Mouse (Mus musculus): ENCODE results near the gene Paqr5.

Gene Paqr5

GRCm38 (mm10) chr9:62026600-62026999 lies at the start of gene Paqr5:
Paqr5 (minus strand) TSS chr9:62026856.
- no peak for DNase-seq (ENCODE audit: low spot score)

- no peak for DNase-seq (ENCODE audit: low spot score)
Measured at GRCm38 (mm10) chr9:62062234-62062633, 35.6 kb upstream of the Paqr5 start.

- DNase-seq (ENCODE audit: low spot score) = no peak
Measured at GRCm38 (mm10) chr9:62060431-62060830, 33.8 kb upstream of the Paqr5 start.

- no peak for DNase-seq (ENCODE audit: low spot score)
Measured at GRCm38 (mm10) chr9:62059941-62060340, 33.3 kb upstream of the Paqr5 start.

- DNase-seq (ENCODE audit: low spot score) = peak; percentile 22
Measured at GRCm38 (mm10) chr9:62057881-62058506, 31.3 kb upstream of the Paqr5 start.

GRCm38 (mm10) chr9:62056206-62056605 lies 29.6 kb upstream of the Paqr5 start:
- DNase-seq (ENCODE audit: low spot score) = no peak

GRCm38 (mm10) chr9:62050801-62051200 lies 24.1 kb upstream of the Paqr5 start:
- peak; percentile 44 for DNase-seq (ENCODE audit: low spot score)

GRCm38 (mm10) chr9:62049166-62049565 lies 22.5 kb upstream of the Paqr5 start:
- DNase-seq (ENCODE audit: low spot score) = peak; percentile 59

- DNase-seq (ENCODE audit: low spot score) = no peak
Measured at GRCm38 (mm10) chr9:62042167-62042566, 15.5 kb upstream of the Paqr5 start.

GRCm38 (mm10) chr9:62040008-62040608 lies 13.5 kb upstream of the Paqr5 start:
- DNase-seq (ENCODE audit: low spot score) = peak; percentile 87

GRCm38 (mm10) chr9:62035806-62036205 lies 9.2 kb upstream of the Paqr5 start:
- DNase-seq (ENCODE audit: low spot score) = no peak

- no peak for DNase-seq (ENCODE audit: low spot score)
Measured at GRCm38 (mm10) chr9:62032206-62032605, 5.5 kb upstream of the Paqr5 start.

GRCm38 (mm10) chr9:62028072-62028471 lies 1.4 kb upstream of the Paqr5 start:
- no peak for DNase-seq (ENCODE audit: low spot score)

GRCm38 (mm10) chr9:62025056-62025455 lies 1.6 kb downstream of the Paqr5 start:
- no peak for DNase-seq (ENCODE audit: low spot score)

- no peak for DNase-seq (ENCODE audit: low spot score)
Measured at GRCm38 (mm10) chr9:62023879-62024278, 2.8 kb downstream of the Paqr5 start.

GRCm38 (mm10) chr9:62022961-62023680 lies 3.5 kb downstream of the Paqr5 start:
- peak; percentile 8 for DNase-seq (ENCODE audit: low spot score)

GRCm38 (mm10) chr9:62021583-62022120 lies 5.0 kb downstream of the Paqr5 start:
- DNase-seq (ENCODE audit: low spot score) = peak; percentile 34

GRCm38 (mm10) chr9:62020259-62020658 lies 6.4 kb downstream of the Paqr5 start:
- no peak for DNase-seq (ENCODE audit: low spot score)

- peak; percentile 68 for DNase-seq (ENCODE audit: low spot score)
Measured at GRCm38 (mm10) chr9:62018229-62019093, 8.2 kb downstream of the Paqr5 start.

- no peak for DNase-seq (ENCODE audit: low spot score)
Measured at GRCm38 (mm10) chr9:62017329-62017728, 9.3 kb downstream of the Paqr5 start.

GRCm38 (mm10) chr9:62015504-62015903 lies 11.2 kb downstream of the Paqr5 start:
- DNase-seq (ENCODE audit: low spot score) = no peak
